Mouse (Mus musculus): ENCODE data around the gene Tfpt. TPM values are rescaled to one million over a fixed set of nuclear protein-coding genes. Genes with fewer than 3 reads are reported as not detected.
A peak's percentile ranks its signal among the peaks of the same experiment; 100 is the strongest.

Tfpt gene
- polyA plus RNA-seq, 1 experiment from 2014 or later: 37.2 TPM

DNA sequence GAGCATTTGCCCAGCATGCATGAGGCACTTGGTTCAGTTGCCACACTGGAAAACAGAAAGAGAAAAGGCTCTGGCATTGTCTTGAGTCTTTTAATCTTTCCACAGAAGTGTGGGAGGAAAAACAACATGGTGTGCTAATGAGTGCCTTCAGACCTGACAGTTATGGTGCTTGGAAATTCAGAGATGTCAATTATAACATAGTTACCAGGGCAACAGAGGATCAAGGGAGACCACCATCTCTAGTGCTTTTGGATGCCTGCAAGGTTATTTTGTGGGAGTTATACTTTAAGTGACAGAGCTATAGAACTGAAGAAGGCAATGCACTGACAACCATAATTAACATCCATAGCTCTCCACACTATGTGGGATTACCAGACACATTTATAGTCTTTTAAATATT is 35.9 kb downstream of the Tfpt start:
- H3K4me1 ChIP-seq (ENCODE audit: control insufficient read depth, insufficient read depth, low read length): no peaks in the 10 kb centered on the region
- H3K27me3 ChIP-seq (ENCODE audit: control insufficient read depth, insufficient read depth, low read depth, low read length): no peaks in the 10 kb centered on the region
- no peaks in the 10 kb centered on the region for H3K36me3 ChIP-seq (ENCODE audit: control insufficient read depth, insufficient read depth, low read length)
- H3K9ac ChIP-seq (ENCODE audit: low read depth, low read length): no peak overlapping the region
- H3K4me3 ChIP-seq (ENCODE audit: low read depth, low read length): no peak overlapping the region
- H3K9me3 ChIP-seq (replicated peaks; ENCODE audit: control insufficient read depth, low read length, poor library complexity, severe bottlenecking): no peaks in the 10 kb centered on the region
- no peak overlapping the region for H3K27ac ChIP-seq (ENCODE audit: low read length)
- ATAC-seq: peak; percentile 54; the same call in 1 of the 2 replicates
- H3K4me2 ChIP-seq (ENCODE audit: low read length): no peak overlapping the region

DNA sequence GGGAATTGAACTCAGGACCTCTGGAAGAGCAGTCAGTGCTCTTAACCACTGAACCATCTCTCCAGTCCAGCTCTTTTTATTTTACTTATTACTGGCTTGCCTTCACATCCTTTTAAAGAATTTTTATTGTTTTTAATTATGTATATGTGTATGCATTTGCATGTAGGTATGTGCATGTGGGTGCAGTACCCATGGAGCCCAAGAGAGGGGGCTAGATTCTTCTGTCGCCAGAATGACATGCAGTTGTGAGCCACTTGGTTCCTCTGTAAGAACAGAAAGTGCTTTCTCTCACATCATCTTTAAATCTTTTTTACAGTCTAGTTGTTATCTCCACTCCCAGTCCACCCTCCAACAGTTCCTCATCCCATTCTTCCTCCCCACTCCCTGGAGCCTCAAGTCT is 38.2 kb downstream of the Tfpt start:
- Histone ChIP-seq H3K9me3 (replicated peaks; ENCODE audit: control insufficient read depth, low read length, poor library complexity, severe bottlenecking) (no peaks in the 10 kb centered on the region), H3K36me3 (ENCODE audit: control insufficient read depth, insufficient read depth, low read length) (no peaks in the 10 kb centered on the region), H3K4me2 (ENCODE audit: low read length) (no peak overlapping the region), H3K4me1 (ENCODE audit: control insufficient read depth, insufficient read depth, low read length) (no peaks in the 10 kb centered on the region), H3K27ac (ENCODE audit: low read length) (no peak overlapping the region), H3K27me3 (ENCODE audit: control insufficient read depth, insufficient read depth, low read depth, low read length) (no peaks in the 10 kb centered on the region), H3K9ac (ENCODE audit: low read depth, low read length) (no peak overlapping the region), H3K4me3 (ENCODE audit: low read depth, low read length) (no peak overlapping the region)
- 84% methylated on average over 1 of the region's 1 CpGs for WGBS
- ATAC-seq: no peak

DNA sequence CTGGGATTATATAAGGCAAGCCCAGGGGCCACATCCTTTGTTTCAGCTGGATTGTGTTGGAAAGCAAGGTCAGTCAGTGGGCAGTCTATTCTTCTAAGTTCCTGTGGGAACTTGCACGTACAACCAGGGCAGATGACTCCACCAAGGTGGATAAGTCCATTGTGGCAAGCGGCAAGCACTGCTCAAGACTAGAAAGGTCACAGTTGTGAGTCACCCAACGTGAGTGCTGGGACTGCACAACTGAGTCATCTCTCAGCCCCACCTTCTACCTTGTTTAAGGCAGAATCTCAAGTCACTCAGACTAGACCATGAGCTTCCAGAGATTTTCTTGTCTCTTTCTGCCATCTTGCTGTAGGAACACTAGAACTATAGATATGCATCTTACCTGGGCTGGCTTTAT is 39.2 kb downstream of the Tfpt start:
- Histone ChIP-seq H3K36me3 (ENCODE audit: control insufficient read depth, insufficient read depth, low read length) (no peaks in the 10 kb centered on the region), H3K27ac (ENCODE audit: low read length) (no peak overlapping the region), H3K9ac (ENCODE audit: low read depth, low read length) (no peak overlapping the region), H3K9me3 (replicated peaks; ENCODE audit: control insufficient read depth, low read length, poor library complexity, severe bottlenecking) (no peaks in the 10 kb centered on the region), H3K4me1 (ENCODE audit: control insufficient read depth, insufficient read depth, low read length) (no peaks in the 10 kb centered on the region), H3K4me3 (ENCODE audit: low read depth, low read length) (no peak overlapping the region), H3K27me3 (ENCODE audit: control insufficient read depth, insufficient read depth, low read depth, low read length) (no peaks in the 10 kb centered on the region), H3K4me2 (ENCODE audit: low read length) (no peak overlapping the region)
- 82% methylated on average over 3 of the region's 3 CpGs for WGBS
- no peak for ATAC-seq

DNA sequence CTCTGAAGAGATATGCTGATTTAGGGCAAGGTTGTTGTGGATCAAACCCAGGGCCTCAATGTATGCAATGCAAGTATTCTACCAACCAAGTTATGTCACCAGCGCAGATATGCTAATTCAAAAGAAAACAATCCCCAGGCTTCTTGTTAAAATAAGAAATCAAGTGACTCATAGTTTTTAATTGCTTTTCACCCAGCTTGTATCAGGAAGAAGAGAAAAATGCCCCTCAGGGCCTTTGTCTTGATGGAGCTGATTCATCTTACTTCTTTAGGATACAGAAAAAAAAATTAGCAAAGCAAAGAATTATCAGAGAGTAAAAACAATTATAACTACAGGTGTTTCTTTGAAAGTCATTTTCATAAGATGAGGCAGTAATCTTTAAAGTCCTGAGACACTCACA is 42.4 kb downstream of the Tfpt start:
- 71% methylated on average over 1 of the region's 1 CpGs for WGBS

DNA sequence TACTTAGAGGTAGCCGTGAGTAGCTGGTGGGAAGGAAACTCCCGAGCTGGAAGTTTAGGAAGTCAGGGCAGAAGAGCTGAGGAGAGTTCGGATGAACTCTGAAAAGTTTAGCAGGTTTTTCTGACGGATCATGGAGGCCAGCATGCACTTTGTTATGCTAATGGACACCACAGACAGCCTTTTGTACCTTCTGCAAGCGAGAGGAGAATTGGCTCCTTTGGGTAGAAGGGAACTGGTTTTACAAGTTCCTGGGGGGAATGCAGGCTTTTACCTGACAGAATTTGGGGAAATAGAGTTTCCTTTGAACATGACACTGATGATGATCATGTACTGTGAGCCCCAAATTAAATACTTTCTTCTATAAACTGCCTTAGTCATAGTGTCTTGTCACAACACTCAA is 43.5 kb downstream of the Tfpt start:
- no peak for ATAC-seq
- no peaks in the 10 kb centered on the region for H3K27me3 ChIP-seq (ENCODE audit: control insufficient read depth, insufficient read depth, low read depth, low read length)

More for the DNA sequence above, 42.4 kb downstream of the Tfpt start:
- Histone ChIP-seq H3K4me2 (ENCODE audit: low read length) (no peak overlapping the region), H3K27me3 (ENCODE audit: control insufficient read depth, insufficient read depth, low read depth, low read length) (no peaks in the 10 kb centered on the region), H3K27ac (ENCODE audit: low read length) (no peak overlapping the region), H3K36me3 (ENCODE audit: control insufficient read depth, insufficient read depth, low read length) (no peaks in the 10 kb centered on the region), H3K9ac (ENCODE audit: low read depth, low read length) (no peak overlapping the region), H3K9me3 (replicated peaks; ENCODE audit: control insufficient read depth, low read length, poor library complexity, severe bottlenecking) (no peaks in the 10 kb centered on the region), H3K4me1 (ENCODE audit: control insufficient read depth, insufficient read depth, low read length) (no peaks in the 10 kb centered on the region), H3K4me3 (ENCODE audit: low read depth, low read length) (no peak overlapping the region)
- no peak for ATAC-seq

DNA sequence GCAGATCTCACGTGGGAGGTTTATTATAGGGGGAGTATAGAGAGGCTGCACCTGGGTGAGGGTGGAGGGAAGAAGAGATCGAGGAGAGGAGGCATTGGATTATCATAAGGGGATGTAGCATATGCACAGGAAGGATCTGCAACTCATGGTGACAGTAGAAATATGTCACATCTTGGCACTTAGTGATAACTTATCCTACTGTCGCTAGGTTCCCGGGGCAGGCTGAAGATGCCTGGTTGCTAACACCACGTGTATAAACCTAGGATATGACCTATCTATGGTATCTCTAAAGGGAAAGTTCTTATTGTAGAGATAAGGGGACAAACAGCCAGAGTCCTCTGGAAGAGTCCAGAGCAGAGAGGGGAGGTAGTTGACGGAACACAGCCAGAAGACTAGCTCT is 44.0 kb downstream of the Tfpt start:
- ATAC-seq: no peak
- no peaks in the 10 kb centered on the region for H3K36me3 ChIP-seq (ENCODE audit: control insufficient read depth, insufficient read depth, low read length)
- no peak overlapping the region for H3K9ac ChIP-seq (ENCODE audit: low read depth, low read length)
- 18% methylated on average over 6 of the region's 6 CpGs for WGBS
- no peaks in the 10 kb centered on the region for H3K9me3 ChIP-seq (replicated peaks; ENCODE audit: control insufficient read depth, low read length, poor library complexity, severe bottlenecking)
- H3K4me2 ChIP-seq (ENCODE audit: low read length): no peak overlapping the region
- H3K27ac ChIP-seq (ENCODE audit: low read length): no peak overlapping the region
- H3K4me3 ChIP-seq (ENCODE audit: low read depth, low read length): no peak overlapping the region
- H3K4me1 ChIP-seq (ENCODE audit: control insufficient read depth, insufficient read depth, low read length): no peaks in the 10 kb centered on the region
- no peaks in the 10 kb centered on the region for H3K27me3 ChIP-seq (ENCODE audit: control insufficient read depth, insufficient read depth, low read depth, low read length)

More for the DNA sequence above, 43.5 kb downstream of the Tfpt start:
- 3% methylated on average over 5 of the region's 5 CpGs for WGBS
- Histone ChIP-seq H3K4me3 (ENCODE audit: low read depth, low read length) (no peak overlapping the region), H3K4me2 (ENCODE audit: low read length) (no peak overlapping the region), H3K9ac (ENCODE audit: low read depth, low read length) (no peak overlapping the region), H3K4me1 (ENCODE audit: control insufficient read depth, insufficient read depth, low read length) (no peaks in the 10 kb centered on the region), H3K36me3 (ENCODE audit: control insufficient read depth, insufficient read depth, low read length) (no peaks in the 10 kb centered on the region), H3K27ac (ENCODE audit: low read length) (no peak overlapping the region), H3K9me3 (replicated peaks; ENCODE audit: control insufficient read depth, low read length, poor library complexity, severe bottlenecking) (no peaks in the 10 kb centered on the region)

DNA sequence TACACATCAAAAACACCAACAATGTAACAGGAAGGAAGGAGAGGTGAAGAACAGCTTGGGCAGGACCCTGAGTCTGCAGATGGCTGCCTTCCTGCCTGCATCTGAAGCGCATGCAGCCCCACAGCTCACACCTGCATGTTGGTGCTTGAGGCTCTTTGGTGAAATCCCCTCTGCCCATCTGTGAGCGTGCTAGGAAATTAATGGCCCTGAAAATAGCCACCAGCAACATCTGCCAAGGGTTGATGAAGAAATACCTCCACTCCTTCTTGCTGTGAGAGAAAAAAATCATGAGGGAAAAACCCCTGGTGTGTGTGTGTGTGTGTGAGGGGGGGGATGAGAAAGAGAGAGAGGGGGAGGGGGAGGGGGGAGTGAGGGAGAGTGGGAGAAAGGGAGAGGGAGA is 49.7 kb downstream of the Tfpt start:
- Histone ChIP-seq H3K36me3 (ENCODE audit: control insufficient read depth, insufficient read depth, low read length) (no peaks in the 10 kb centered on the region), H3K4me1 (ENCODE audit: control insufficient read depth, insufficient read depth, low read length) (no peaks in the 10 kb centered on the region), H3K9ac (ENCODE audit: low read depth, low read length) (no peak overlapping the region), H3K4me3 (ENCODE audit: low read depth, low read length) (no peak overlapping the region), H3K9me3 (replicated peaks; ENCODE audit: control insufficient read depth, low read length, poor library complexity, severe bottlenecking) (no peaks in the 10 kb centered on the region), H3K27ac (ENCODE audit: low read length) (no peak overlapping the region), H3K4me2 (ENCODE audit: low read length) (no peak overlapping the region), H3K27me3 (ENCODE audit: control insufficient read depth, insufficient read depth, low read depth, low read length) (no peaks in the 10 kb centered on the region)
- no peak for ATAC-seq
- 68% methylated on average over 2 of the region's 2 CpGs for WGBS

DNA sequence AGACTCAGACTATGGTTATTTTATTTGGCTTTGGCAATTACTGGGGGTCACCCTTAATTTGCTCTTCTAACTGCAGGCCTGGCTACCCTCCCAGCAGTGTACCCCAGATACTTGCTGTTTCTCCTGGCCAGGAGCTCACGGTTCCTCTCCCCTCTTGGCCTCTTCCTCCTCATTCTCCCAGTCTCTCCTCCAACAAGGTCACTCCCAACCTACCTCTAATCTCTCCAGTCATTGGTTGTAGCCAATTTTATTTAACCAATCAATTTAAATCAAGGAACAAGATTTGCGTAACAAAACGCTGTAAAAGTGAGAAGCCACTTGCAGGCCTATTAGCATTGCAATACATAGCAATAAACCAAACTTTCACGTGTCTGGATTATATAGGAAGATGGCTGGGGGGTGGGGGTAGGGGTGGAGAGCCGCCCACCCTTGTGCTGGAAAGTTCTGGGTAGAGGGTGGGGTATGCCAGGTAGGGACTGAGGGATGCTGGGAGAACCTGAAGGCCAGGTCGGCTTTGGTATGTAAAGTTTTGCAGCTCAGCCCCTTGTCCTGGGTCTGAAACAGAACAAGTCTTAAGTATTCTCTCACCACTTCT is 50.7 kb downstream of the Tfpt start:
- H3K9ac ChIP-seq (ENCODE audit: low read depth, low read length): no peak overlapping the region
- no peak for ATAC-seq
- H3K27me3 ChIP-seq (ENCODE audit: control insufficient read depth, insufficient read depth, low read depth, low read length): no peaks in the 10 kb centered on the region
- H3K4me2 ChIP-seq (ENCODE audit: low read length): no peak overlapping the region
- H3K36me3 ChIP-seq (ENCODE audit: control insufficient read depth, insufficient read depth, low read length): no peaks in the 10 kb centered on the region
- WGBS: 73% methylated on average over 6 of the region's 6 CpGs
- H3K4me3 ChIP-seq (ENCODE audit: low read depth, low read length): no peak overlapping the region
- no peak overlapping the region for H3K27ac ChIP-seq (ENCODE audit: low read length)
- H3K9me3 ChIP-seq (replicated peaks; ENCODE audit: control insufficient read depth, low read length, poor library complexity, severe bottlenecking): no peaks in the 10 kb centered on the region
- no peaks in the 10 kb centered on the region for H3K4me1 ChIP-seq (ENCODE audit: control insufficient read depth, insufficient read depth, low read length)

DNA sequence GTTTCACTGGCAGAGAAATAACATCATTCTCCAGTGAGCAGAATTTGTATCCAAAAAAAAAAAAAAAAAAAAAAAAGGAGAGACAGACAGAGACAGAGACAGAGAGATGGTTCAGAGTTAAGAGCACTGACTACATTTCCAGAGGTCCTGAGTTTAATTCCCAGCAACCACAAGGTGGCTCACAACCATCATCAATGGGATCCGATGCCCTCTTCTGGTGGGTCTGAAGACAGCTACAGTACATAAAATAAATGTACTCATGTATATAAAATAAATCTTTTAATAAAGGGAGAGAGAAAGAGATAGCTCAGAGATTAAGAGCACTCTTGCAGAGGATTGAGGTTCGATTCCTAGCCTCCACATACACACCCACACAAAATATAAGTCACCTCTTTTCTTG is 51.5 kb downstream of the Tfpt start:
- H3K9me3 ChIP-seq (replicated peaks; ENCODE audit: control insufficient read depth, low read length, poor library complexity, severe bottlenecking): no peaks in the 10 kb centered on the region
- 75% methylated on average over 2 of the region's 2 CpGs for WGBS
- no peak overlapping the region for H3K9ac ChIP-seq (ENCODE audit: low read depth, low read length)
- no peaks in the 10 kb centered on the region for H3K27me3 ChIP-seq (ENCODE audit: control insufficient read depth, insufficient read depth, low read depth, low read length)
- ATAC-seq: no peak
- H3K4me2 ChIP-seq (ENCODE audit: low read length): no peak overlapping the region
- no peaks in the 10 kb centered on the region for H3K4me1 ChIP-seq (ENCODE audit: control insufficient read depth, insufficient read depth, low read length)
- no peak overlapping the region for H3K4me3 ChIP-seq (ENCODE audit: low read depth, low read length)
- H3K36me3 ChIP-seq (ENCODE audit: control insufficient read depth, insufficient read depth, low read length): no peaks in the 10 kb centered on the region
- no peak overlapping the region for H3K27ac ChIP-seq (ENCODE audit: low read length)

Measured in midbrain, embryonic 16.5 days (tissue).